29 mouse cellular contexts compared by ENCODE assay signal in the genomic region with DNA sequence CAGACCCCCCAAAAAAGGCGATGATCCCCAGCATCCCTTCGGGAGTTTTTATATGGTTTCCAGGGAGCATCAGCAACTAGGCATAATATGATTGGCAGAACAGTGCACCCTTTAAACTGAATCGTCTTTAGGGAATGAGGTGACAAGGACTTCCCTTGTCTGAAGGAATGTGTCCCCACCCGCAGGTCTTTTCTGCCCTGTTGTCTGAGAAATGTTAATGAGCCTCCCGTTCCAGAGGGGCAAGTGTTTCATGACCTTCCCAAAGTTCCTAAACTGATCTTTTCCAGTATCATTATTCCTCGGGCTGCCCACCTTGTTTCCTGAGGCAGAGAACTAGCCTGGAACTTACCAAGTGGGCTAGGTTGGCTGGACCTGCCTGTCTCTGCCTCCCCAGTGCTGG. TPM values are rescaled to one million over a fixed set of nuclear protein-coding genes. Genes with fewer than 3 reads are reported as not detected.
"Had no signal": no experiment of that assay in that cellular context is flagged by ENCODE, and none has a peak within 500 bp of the region (broad histone marks: within the 10 kb centered on the region; RNA-seq: fewer than 3 reads in every experiment).

No protein-coding gene starts in this region.

- H3K9me3 ChIP-seq: heart, embryonic 10.5 days; heart, embryonic 12.5 days; hindbrain, embryonic 10.5 days; hindbrain, embryonic 12.5 days; intestine, embryonic 15.5 days; kidney, embryonic 15.5 days; limb, embryonic 13.5 days; limb, embryonic 15.5 days; liver, embryonic 12.5 days had no signal

- H3K4me2 ChIP-seq: heart, embryonic 12.5 days; hindbrain, embryonic 12.5 days; hindbrain, embryonic 14.5 days; intestine, embryonic 15.5 days; kidney, embryonic 15.5 days; limb, embryonic 13.5 days; limb, embryonic 15.5 days; liver, embryonic 12.5 days had no signal

- DNase-seq: gastrocnemius, adult 2 months; gastrocnemius, postnatal 10 days; gastrocnemius, postnatal 25 days; heart, adult 18-20 months; heart, postnatal 10 days; heart, postnatal 4 days; kidney, adult 2 months; kidney, adult 9 months; kidney, postnatal 14 days; kidney, postnatal 36 days; layer of hippocampus, adult 9-11 months; layer of hippocampus, postnatal 36 days had no signal

- ATAC-seq: hindbrain, embryonic 16.5 days; inflammation-experienced regulatory T-cells, adult 6 months; intestine, embryonic 15.5 days; intestine, postnatal 0 days; liver, embryonic 12.5 days had no signal

- H3K27ac ChIP-seq: gastrocnemius, adult 2 months; heart, embryonic 10.5 days; hindbrain, embryonic 10.5 days; hindbrain, embryonic 12.5 days; hindbrain, embryonic 14.5 days; intestine, embryonic 15.5 days; kidney, postnatal 0 days; limb, embryonic 13.5 days; limb, embryonic 15.5 days; liver, embryonic 12.5 days; liver, embryonic 14.5 days had no signal

- H3K36me3 ChIP-seq: heart, embryonic 10.5 days; heart, embryonic 12.5 days; hindbrain, embryonic 10.5 days; hindbrain, embryonic 12.5 days; intestine, embryonic 15.5 days; kidney, embryonic 15.5 days; limb, embryonic 13.5 days; limb, embryonic 15.5 days; liver, embryonic 12.5 days had no signal

- H3K27me3 ChIP-seq: hindbrain, embryonic 12.5 days; intestine, embryonic 15.5 days; kidney, embryonic 15.5 days; limb, embryonic 13.5 days; limb, embryonic 15.5 days; liver, embryonic 12.5 days had no signal

- H3K4me3 ChIP-seq: gastrocnemius, adult 2 months; heart, embryonic 10.5 days; heart, embryonic 12.5 days; hindbrain, embryonic 10.5 days; hindbrain, embryonic 12.5 days; intestine, embryonic 15.5 days; kidney, embryonic 15.5 days; limb, embryonic 13.5 days; limb, embryonic 15.5 days; liver, embryonic 12.5 days had no signal

- H3K9ac ChIP-seq: heart, embryonic 12.5 days; hindbrain, embryonic 12.5 days; hindbrain, embryonic 14.5 days; intestine, embryonic 15.5 days; kidney, embryonic 15.5 days; limb, embryonic 13.5 days; limb, embryonic 15.5 days; liver, embryonic 12.5 days; liver, embryonic 14.5 days had no signal

- H3K4me1 ChIP-seq: liver, embryonic 12.5 days had no signal

RNA-seq across cellular contexts. Expression of a gene that starts 40.7 kb away (rescaled TPM):
- total RNA-seq: granulocyte monocyte progenitor cell, adult 5-6 weeks; liver, adult 2 months had no signal
- polyA plus RNA-seq: heart, embryonic 12.5 days; inflammation-experienced regulatory T-cells, adult 6 months; liver, adult 2 months had no signal
